Mouse (Mus musculus): ENCODE results near the gene Elavl3. TPM values are rescaled to one million over a fixed set of nuclear protein-coding genes. Genes with fewer than 3 reads are reported as not detected.

Elavl3 gene
- polyA plus RNA-seq, 1 experiment: 0.29 TPM

GRCm38 (mm10) chr9:22017208-22017825 lies 34.5 kb downstream of the Elavl3 start:
- no peak for DNase-seq (ENCODE audit: low read depth, low spot score)
- 60% methylated on average over 7 of the region's 7 CpGs for WGBS

GRCm38 (mm10) chr9:22016245-22016644 lies 35.6 kb downstream of the Elavl3 start:
- DNase-seq (ENCODE audit: low read depth, low spot score): no peak
- 74% methylated on average over 10 of the region's 10 CpGs for WGBS

DNA sequence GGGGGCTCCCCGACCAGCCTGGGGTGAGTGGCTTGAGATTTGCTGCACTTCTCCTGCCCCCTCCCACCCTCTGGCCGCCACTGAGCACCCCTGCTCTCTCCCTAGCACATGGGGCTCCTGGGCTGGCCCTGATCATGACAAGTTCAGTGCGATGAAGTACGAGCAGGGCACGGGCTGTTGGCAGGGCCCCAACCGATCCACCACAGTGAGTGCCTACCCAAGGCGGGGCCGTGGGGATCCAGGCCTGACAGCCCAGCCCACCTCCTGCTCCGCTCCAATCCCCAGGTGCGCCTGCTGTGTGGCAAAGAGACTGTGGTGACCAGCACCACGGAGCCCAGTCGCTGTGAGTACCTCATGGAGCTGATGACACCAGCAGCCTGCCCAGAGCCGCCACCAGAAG lies 39.1 kb downstream of the Elavl3 start:
- 91% methylated on average over 13 of the region's 13 CpGs for WGBS
- no peak for DNase-seq (ENCODE audit: low read depth, low spot score)

DNA sequence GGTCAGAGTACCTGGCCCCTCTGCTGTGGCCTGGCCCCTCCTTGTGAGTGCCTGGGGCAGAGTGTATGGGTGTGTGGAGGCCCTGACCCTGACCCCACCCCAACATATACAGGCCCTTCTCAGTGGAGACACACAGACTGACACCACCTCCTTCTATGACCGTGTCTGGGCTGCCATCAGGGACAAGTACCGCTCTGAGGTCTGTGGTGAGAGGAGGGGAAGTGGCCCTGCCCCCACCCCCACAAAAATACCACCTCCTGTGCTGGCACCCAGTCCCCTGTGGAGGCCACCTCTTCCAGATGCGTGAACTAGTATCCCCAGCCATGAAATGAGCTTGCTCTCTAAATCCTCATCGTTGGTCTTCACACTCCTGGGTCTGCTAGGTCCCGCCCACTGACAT lies 40.8 kb downstream of the Elavl3 start:
- DNase-seq (ENCODE audit: low read depth, low spot score): no peak
- WGBS: 83% methylated on average over 5 of the region's 5 CpGs

GRCm38 (mm10) chr9:22004546-22004945 lies 47.3 kb downstream of the Elavl3 start:
- DNase-seq (ENCODE audit: low read depth, low spot score): no peak
- WGBS: 66% methylated on average over 12 of the region's 12 CpGs

DNA sequence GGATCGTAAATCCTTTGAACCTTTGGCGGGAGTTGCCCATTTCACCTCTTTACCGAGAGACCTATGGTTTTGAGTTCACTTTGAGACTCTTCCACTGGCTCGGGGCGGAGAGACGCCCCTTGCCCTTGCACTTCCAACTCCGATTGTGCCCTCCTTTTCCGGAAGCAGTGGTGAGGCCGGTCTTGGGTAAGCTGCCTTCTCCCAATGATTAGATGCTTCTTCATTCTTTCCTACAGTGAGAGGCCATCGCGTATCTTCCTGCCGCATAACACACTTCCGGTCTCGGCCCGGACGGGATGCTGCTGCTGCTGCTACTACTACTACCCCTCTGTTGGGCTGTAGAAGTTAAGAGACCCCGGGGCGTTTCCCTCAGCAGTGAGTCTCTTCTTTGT lies 48.7 kb downstream of the Elavl3 start:
- under 1% methylated on average over 18 of the region's 18 CpGs for WGBS
- DNase-seq (ENCODE audit: low read depth, low spot score): no peak

DNA sequence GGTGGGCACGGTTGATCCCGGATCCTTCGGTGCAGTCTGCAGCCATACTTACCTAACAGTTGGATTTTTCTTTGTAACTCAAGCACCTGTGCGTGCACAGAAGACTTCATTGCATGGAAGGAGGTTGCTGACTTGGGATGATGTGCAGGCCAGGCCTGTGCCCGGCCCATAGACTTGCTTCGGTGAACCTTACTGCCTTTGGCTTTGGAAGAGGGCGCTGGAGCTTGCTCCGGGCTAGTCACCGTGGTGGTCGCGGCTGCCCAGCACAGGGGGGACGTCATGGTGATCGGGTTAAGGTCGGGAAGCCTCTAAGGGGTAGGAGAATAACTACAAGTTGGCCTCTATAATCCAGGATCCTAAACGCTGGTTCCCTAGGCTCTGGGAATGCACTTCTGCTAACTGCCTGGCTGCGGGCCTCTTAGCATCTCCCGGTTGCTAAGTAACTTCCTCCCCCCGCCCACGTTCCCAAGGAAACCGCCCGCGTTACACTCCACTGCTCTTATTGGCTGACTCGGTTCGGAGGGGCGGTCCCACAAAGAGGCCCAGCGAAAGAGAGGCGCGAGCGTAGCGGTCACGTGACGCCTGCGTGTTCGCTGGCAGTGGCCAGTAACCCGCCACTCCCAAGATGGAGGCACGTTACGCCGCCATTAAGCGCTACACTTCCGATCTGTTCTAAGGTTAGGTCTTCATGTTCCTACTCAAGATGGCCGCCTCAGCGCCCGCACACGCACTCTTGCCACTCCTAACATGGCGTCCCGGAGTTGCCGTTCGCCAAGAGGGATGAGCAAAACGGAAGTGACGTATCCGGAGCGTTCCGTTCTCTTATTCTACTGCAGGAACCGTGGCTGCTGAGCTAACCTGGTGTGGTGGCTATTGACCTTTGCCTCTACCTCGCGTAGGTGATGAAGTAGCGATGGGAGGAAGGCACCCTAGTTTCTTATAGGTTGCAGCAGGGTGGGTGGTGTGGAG lies 49.3 kb downstream of the Elavl3 start, which contains the start of the genes Ccdc151 and Prkcsh:
TSS of gene Ccdc151 (minus strand) at position 441 of the 969 bp plus-strand sequence.
TSS of gene Prkcsh (plus strand) at position 613 of the 969 bp plus-strand sequence.
- peak; percentile 99 for DNase-seq (ENCODE audit: low read depth, low spot score)
- 7% methylated on average over 57 of the region's 57 CpGs for WGBS

DNA sequence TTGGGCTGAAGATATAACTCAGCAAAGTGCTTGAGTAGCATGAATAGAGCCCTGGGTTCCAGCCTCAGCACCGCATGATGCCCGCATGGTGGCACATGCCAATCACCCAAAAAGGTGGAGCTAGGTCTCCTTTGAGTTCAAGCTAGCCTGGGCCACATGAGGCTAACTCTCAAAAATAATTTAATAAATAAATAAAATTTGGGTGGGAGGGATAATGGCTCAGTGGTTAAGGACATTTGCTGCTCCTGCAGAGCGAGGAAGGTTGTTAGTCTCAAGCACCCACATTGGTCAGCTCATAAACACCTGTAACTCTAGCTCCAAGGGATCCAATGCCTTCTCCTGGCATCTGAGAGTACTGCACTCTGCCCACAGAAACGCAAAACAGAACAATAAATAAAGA lies 50.2 kb downstream of the Elavl3 start:
- 86% methylated on average over 4 of the region's 4 CpGs for WGBS

GRCm38 (mm10) chr9:22000296-22000695 lies 51.5 kb downstream of the Elavl3 start:
- DNase-seq (ENCODE audit: low read depth, low spot score): no peak
- WGBS: 93% methylated on average over 6 of the region's 6 CpGs

More for the DNA sequence above, 50.2 kb downstream of the Elavl3 start:
- DNase-seq (ENCODE audit: low read depth, low spot score): no peak

- WGBS: 77% methylated on average over 3 of the region's 3 CpGs
- no peak for DNase-seq (ENCODE audit: low read depth, low spot score)
Observed at GRCm38 (mm10) chr9:21996178-21996867, 55.5 kb downstream of the Elavl3 start.

- 62% methylated on average over 4 of the region's 4 CpGs for WGBS
- DNase-seq (ENCODE audit: low read depth, low spot score): no peak
Observed at GRCm38 (mm10) chr9:21992227-21992626, 59.6 kb downstream of the Elavl3 start.

- DNase-seq (ENCODE audit: low read depth, low spot score): no peak
- WGBS: 2% methylated on average over 42 of the region's 42 CpGs
Observed at GRCm38 (mm10) chr9:21989230-21990110, 62.4 kb downstream of the Elavl3 start, which contains the start of gene Rgl3. TSS of gene Rgl3 (minus strand) at chr9:21989446.

DNA sequence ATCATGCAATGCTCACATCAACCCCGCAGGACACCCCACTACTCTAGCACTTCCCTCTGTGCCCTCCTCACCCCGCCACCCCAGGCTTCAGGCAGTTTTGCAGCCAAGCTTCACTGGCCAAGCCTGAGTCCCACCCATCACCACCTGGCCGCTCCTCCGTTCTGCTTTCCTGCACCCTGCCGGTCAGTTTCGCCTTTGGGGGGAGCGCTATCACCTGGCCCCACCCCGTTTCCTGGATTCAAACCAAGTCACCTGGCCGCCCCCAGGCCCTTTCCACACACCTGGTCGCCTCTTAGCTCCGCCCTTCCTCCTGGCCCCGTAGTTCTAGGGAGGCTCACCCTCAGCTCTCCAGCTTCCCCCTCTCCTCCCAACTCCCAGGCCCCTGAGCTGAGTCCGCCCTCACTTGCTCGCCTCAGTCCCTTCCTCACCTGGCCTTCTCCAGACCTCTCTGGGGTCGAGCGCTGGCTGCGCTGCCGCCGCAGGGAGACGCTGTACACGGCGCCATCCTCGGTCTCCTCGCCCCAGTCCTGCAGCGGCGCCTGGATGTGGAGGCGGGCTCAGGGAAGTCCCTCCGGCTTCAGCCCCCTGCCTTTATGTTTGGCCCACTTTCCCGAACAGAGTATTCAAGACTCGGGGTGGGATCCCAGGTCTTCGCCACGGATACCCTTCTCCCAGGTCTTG lies 63.3 kb downstream of the Elavl3 start:
- WGBS: 3% methylated on average over 32 of the region's 32 CpGs
- no peak for DNase-seq (ENCODE audit: low read depth, low spot score)

GRCm38 (mm10) chr9:21987592-21988342 lies 64.1 kb downstream of the Elavl3 start:
- DNase-seq (ENCODE audit: low read depth, low spot score): no peak
- 22% methylated on average over 36 of the region's 36 CpGs for WGBS

DNA sequence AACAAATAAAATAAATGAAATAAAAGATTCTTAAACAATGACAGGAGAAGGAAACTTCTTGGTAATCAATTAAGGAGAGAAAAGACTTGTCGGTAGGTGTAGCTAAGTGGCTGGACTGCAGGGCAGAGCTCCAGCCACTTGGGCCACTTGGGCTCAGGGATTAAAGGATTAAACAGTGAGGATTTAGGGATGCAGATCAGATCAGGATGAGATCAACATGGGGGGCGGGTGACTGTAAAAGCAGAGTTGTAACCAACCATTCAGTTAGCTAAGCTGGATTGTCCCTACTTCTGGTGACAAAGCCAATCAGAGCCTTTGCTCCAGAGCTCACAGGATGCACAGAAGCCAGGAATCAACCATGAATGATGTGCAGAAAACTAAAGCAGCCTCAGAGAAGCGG lies 67.9 kb downstream of the Elavl3 start:
- 45% methylated on average over 3 of the region's 3 CpGs for WGBS

GRCm38 (mm10) chr9:21978398-21979128 lies 73.3 kb downstream of the Elavl3 start:
- WGBS: 84% methylated on average over 4 of the region's 4 CpGs
- DNase-seq (ENCODE audit: low read depth, low spot score): no peak

More for the DNA sequence above, 67.9 kb downstream of the Elavl3 start:
- DNase-seq (ENCODE audit: low read depth, low spot score): no peak

- no peak for DNase-seq (ENCODE audit: low read depth, low spot score)
- WGBS: 38% methylated on average over 2 of the region's 2 CpGs
Observed at GRCm38 (mm10) chr9:21977972-21978371, 73.9 kb downstream of the Elavl3 start.

Measured in large intestine, adult 2 months (tissue).